Mouse (Mus musculus) induced T-regulatory cell, adult 2 months (primary cell): ENCODE results near the gene P2rx1.
A peak's percentile ranks its signal among the peaks of the same experiment; 100 is the strongest.

Experiments
- DNase-seq: peaks from one replicate; pipeline ENCODE4 v3.0.0-alpha.2; 2012; ENCODE audit warnings: low read depth

The P2rx1 gene

GRCm38 (mm10) chr11:72998771-72999170 lies at the start of gene P2rx1:
P2rx1 (plus strand) TSS chr11:72999103.
- no peak for DNase-seq

GRCm38 (mm10) chr11:72951137-72952000 lies 47.5 kb upstream of the P2rx1 start:
- DNase-seq = no peak

- DNase-seq = no peak
Measured at GRCm38 (mm10) chr11:72952226-72952625, 46.7 kb upstream of the P2rx1 start.

GRCm38 (mm10) chr11:72952697-72953096 lies 46.2 kb upstream of the P2rx1 start:
- DNase-seq = no peak

- DNase-seq = no peak
Measured at GRCm38 (mm10) chr11:72953116-72953439, 45.8 kb upstream of the P2rx1 start.

GRCm38 (mm10) chr11:72953440-72954151 lies 45.3 kb upstream of the P2rx1 start:
- DNase-seq = peak; percentile 68

GRCm38 (mm10) chr11:72954216-72954615 lies 44.7 kb upstream of the P2rx1 start:
- no peak for DNase-seq

- no peak for DNase-seq
Measured at GRCm38 (mm10) chr11:72955339-72955974, 43.4 kb upstream of the P2rx1 start.

GRCm38 (mm10) chr11:72957318-72957717 lies 41.6 kb upstream of the P2rx1 start:
- peak; percentile 41 for DNase-seq

GRCm38 (mm10) chr11:72959924-72960679 lies 38.8 kb upstream of the P2rx1 start:
- DNase-seq = no peak

- no peak for DNase-seq
Measured at GRCm38 (mm10) chr11:72960723-72961071, 38.2 kb upstream of the P2rx1 start.

- peak; percentile 88 for DNase-seq
Measured at GRCm38 (mm10) chr11:72961072-72961980, 37.6 kb upstream of the P2rx1 start, which contains the start of gene Atp2a3. Atp2a3 (plus strand) TSS chr11:72961169.

- no peak for DNase-seq
Measured at GRCm38 (mm10) chr11:72962378-72962777, 36.5 kb upstream of the P2rx1 start.

- no peak for DNase-seq
Measured at GRCm38 (mm10) chr11:72963058-72963788, 35.7 kb upstream of the P2rx1 start.

- DNase-seq = no peak
Measured at GRCm38 (mm10) chr11:72963789-72964294, 35.1 kb upstream of the P2rx1 start.

- DNase-seq = no peak
Measured at GRCm38 (mm10) chr11:72974995-72975503, 23.9 kb upstream of the P2rx1 start.

GRCm38 (mm10) chr11:72982516-72982915 lies 16.4 kb upstream of the P2rx1 start:
- DNase-seq = no peak

- DNase-seq = peak; percentile 37
Measured at GRCm38 (mm10) chr11:72983283-72983682, 15.6 kb upstream of the P2rx1 start.

- DNase-seq = no peak
Measured at GRCm38 (mm10) chr11:72986745-72987144, 12.2 kb upstream of the P2rx1 start.

GRCm38 (mm10) chr11:72987234-72987633 lies 11.7 kb upstream of the P2rx1 start:
- no peak for DNase-seq
